Mouse (Mus musculus) stomach, embryonic 15.5 days (tissue): ENCODE measurements around the gene Zfp346. TPM values are rescaled to one million over a fixed set of nuclear protein-coding genes. Genes with fewer than 3 reads are reported as not detected.
"Not testable (repeated sequence)": the region's sequence is repeated elsewhere in the genome, so short reads cannot be mapped to it uniquely, and the experiment has no call there.

ENCODE experiments used
- ATAC-seq: fragments of 200-750 bp; cut with Nextera tagmentation; 2 replicates; pipeline ENCODE4 v1.8.0; 2017; ENCODE audit warnings: low read depth, moderate number of reproducible peaks, moderate TSS enrichment; ENCODE audit not compliant: insufficient read depth, low FRiP score
- H3K27ac ChIP-seq: fragments of 300-500 bp; sonication (generic); 2 replicates; pipeline ENCODE4 v1.5.1; 2015; ENCODE audit warnings: mild to moderate bottlenecking, inconsistent platforms
- H3K27me3 ChIP-seq: fragments of 300-500 bp; sonication (generic); replicated peaks from 2 replicates; pipeline ENCODE4 v1.6.1; 2015; ENCODE audit warnings: inconsistent platforms
- H3K36me3 ChIP-seq: fragments of 300-500 bp; sonication (generic); 2 replicates; pipeline ENCODE4 v1.6.1; 2015; ENCODE audit warnings: inconsistent platforms
- H3K4me1 ChIP-seq: fragments of 300-500 bp; sonication (generic); 2 replicates; pipeline ENCODE4 v1.6.1; 2015; ENCODE audit warnings: inconsistent platforms
- H3K4me2 ChIP-seq: fragments of 300-500 bp; sonication (generic); 2 replicates; pipeline ENCODE4 v1.6.1; 2015; ENCODE audit warnings: mild to moderate bottlenecking, inconsistent platforms
- H3K4me3 ChIP-seq: fragments of 300-500 bp; sonication (generic); replicated peaks from 2 replicates; pipeline ENCODE4 v1.5.1; 2015; ENCODE audit warnings: inconsistent platforms
- H3K9ac ChIP-seq: fragments of 300-500 bp; sonication (generic); 2 replicates; pipeline ENCODE4 v1.6.1; 2015; ENCODE audit warnings: inconsistent platforms
- H3K9me3 ChIP-seq: fragments of 300-500 bp; sonication (generic); 2 replicates; pipeline ENCODE4 v1.6.1; 2016; ENCODE audit warnings: inconsistent platforms
- WGBS: fragments of 180-500 bp; shearing (Covaris S2); methylation state at CpG from one replicate; pipeline ENCODE4 v1.1.7; 2015; 5-methylcytosine and 5-hydroxymethylcytosine counted together
- polyA plus RNA-seq: library from polyadenylated mRNA; unstranded; fragments of >200 nt; fragmentation: Nextera tagmentation; extraction: Ambion mirVana; gene quantifications from 2 replicates; pipeline ENCODE4 v1.2.1, GENCODE M21; 2015

The Zfp346 gene
- 13.8 and 17.6 TPM in 2 replicates for polyA plus RNA-seq

GRCm38 (mm10) chr13:55105045-55105952 lies at the start of gene Zfp346:
Gene Zfp346, plus strand, starts transcription at chr13:55105311.
- Histone ChIP-seq H3K36me3 (0 out of 2 replicates have a peak, but pooled peaks cover 2% of the 10 kb centered on the region), H3K4me2 (peak within 1 kb of the TSS; percentile 68), H3K9ac (peak within 1 kb of the TSS; percentile 73), H3K27ac (peak within 1 kb of the TSS; percentile 85), H3K9me3 (no peaks in the 10 kb centered on the region), H3K4me1 (peaks cover 6% of the 10 kb centered on the region), H3K4me3 (peak within 1 kb of the TSS; percentile 84), H3K27me3 (no peaks in the 10 kb centered on the region)
- WGBS = under 1% methylated on average over 66 of the region's 66 CpGs
- ATAC-seq = peak; percentile 94

GRCm38 (mm10) chr13:55058042-55058441 lies 47.1 kb upstream of the Zfp346 start:
- no peaks in the 10 kb centered on the region for H3K9me3 ChIP-seq
- ATAC-seq = no peak
- H3K4me1 ChIP-seq = no peaks in the 10 kb centered on the region
- 92% methylated on average over 2 of the region's 2 CpGs for WGBS
- H3K4me3 ChIP-seq = no peak overlapping the region
- H3K27ac ChIP-seq = no peak overlapping the region
- H3K4me2 ChIP-seq = no peak overlapping the region
- H3K9ac ChIP-seq = no peak overlapping the region
- no peaks in the 10 kb centered on the region for H3K27me3 ChIP-seq
- peaks cover 3% of the 10 kb centered on the region; the same call in 1 of the 2 replicates for H3K36me3 ChIP-seq

DNA sequence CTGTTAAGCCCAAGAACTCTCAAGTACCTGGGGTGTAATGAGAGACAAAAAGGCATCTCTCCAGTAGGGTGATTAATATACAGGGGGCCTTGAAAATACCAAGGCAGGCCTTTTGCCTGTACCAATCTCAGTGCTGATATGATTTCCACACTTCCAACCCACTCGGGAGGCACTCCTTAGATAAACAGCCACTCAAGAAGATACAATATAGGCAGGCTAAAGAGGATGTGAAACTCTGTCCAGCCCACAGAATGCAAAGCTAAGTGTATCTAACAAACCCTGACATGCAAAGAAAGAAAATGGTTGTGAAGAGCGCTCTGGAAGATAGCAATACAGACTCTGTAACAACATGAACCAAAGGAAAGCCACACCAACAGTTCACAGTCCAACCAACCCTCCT lies 41.8 kb upstream of the Zfp346 start:
- no peaks in the 10 kb centered on the region for H3K27me3 ChIP-seq
- H3K4me3 ChIP-seq = no peak overlapping the region
- no peak overlapping the region for H3K9ac ChIP-seq
- no peak overlapping the region for H3K27ac ChIP-seq
- H3K9me3 ChIP-seq = no peaks in the 10 kb centered on the region
- 76% methylated on average over 2 of the region's 2 CpGs for WGBS
- H3K4me1 ChIP-seq = no peaks in the 10 kb centered on the region
- 0 out of 2 replicates have a peak, but pooled peaks cover 2% of the 10 kb centered on the region for H3K36me3 ChIP-seq
- H3K4me2 ChIP-seq = no peak overlapping the region
- no peak for ATAC-seq

GRCm38 (mm10) chr13:55069719-55070118 lies 35.4 kb upstream of the Zfp346 start:
- Histone ChIP-seq H3K4me1 (no peaks in the 10 kb centered on the region), H3K4me2 (no peak overlapping the region), H3K27me3 (no peaks in the 10 kb centered on the region), H3K27ac (no peak overlapping the region), H3K9me3 (no peaks in the 10 kb centered on the region), H3K4me3 (no peak overlapping the region), H3K36me3 (0 out of 2 replicates have a peak, but pooled peaks cover 2% of the 10 kb centered on the region), H3K9ac (no peak overlapping the region)
- ATAC-seq = no peak
- 50% methylated on average over 7 of the region's 7 CpGs for WGBS

- Histone ChIP-seq H3K36me3 (peaks cover 7% of the 10 kb centered on the region), H3K9ac (no peak overlapping the region), H3K9me3 (no peaks in the 10 kb centered on the region), H3K4me1 (no peaks in the 10 kb centered on the region), H3K27ac (no peak overlapping the region), H3K4me3 (no peak overlapping the region), H3K4me2 (no peak overlapping the region), H3K27me3 (no peaks in the 10 kb centered on the region)
- no peak for ATAC-seq
- WGBS = 5% methylated on average over 3 of the region's 3 CpGs
Observed at GRCm38 (mm10) chr13:55071322-55071721, 33.8 kb upstream of the Zfp346 start.

GRCm38 (mm10) chr13:55075597-55075996 lies 29.5 kb upstream of the Zfp346 start:
- Histone ChIP-seq H3K4me3 (no peak overlapping the region), H3K9ac (no peak overlapping the region), H3K4me1 (no peaks in the 10 kb centered on the region), H3K36me3 (peaks cover 7% of the 10 kb centered on the region), H3K4me2 (no peak overlapping the region), H3K27ac (no peak overlapping the region), H3K27me3 (no peaks in the 10 kb centered on the region), H3K9me3 (no peaks in the 10 kb centered on the region)
- 64% methylated on average over 5 of the region's 5 CpGs for WGBS
- ATAC-seq = no peak

GRCm38 (mm10) chr13:55092588-55092987 lies 12.5 kb upstream of the Zfp346 start:
- H3K9me3 ChIP-seq = no peaks in the 10 kb centered on the region
- H3K36me3 ChIP-seq = peaks cover 5% of the 10 kb centered on the region; the same call in 1 of the 2 replicates
- no peak overlapping the region for H3K27ac ChIP-seq
- no peaks in the 10 kb centered on the region for H3K27me3 ChIP-seq
- H3K9ac ChIP-seq = no peak overlapping the region
- no peaks in the 10 kb centered on the region for H3K4me1 ChIP-seq
- H3K4me2 ChIP-seq = no peak overlapping the region
- H3K4me3 ChIP-seq = no peak overlapping the region
- no peak for ATAC-seq
- 69% methylated on average over 4 of the region's 4 CpGs for WGBS

DNA sequence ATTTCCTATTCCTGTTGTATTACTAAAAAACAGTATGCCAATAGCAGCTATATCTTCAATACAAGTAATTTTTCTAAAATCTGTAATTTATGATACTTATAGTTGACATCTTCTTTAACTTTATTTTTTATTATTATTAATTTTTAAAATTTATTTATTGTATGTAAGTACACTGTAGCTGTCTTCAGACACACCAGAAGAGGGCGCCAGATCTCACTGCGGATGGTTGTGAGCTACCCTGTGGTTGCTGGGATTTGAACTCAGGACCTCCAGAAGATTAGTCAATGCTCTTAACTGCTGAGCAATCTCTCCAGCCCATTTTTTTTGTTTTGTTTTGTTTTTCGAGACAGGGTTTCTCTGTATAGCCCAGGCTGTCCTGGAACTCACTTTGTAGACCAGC lies 7.3 kb upstream of the Zfp346 start:
- not testable (repeated sequence) for H3K27me3 ChIP-seq, H3K4me1 ChIP-seq, H3K27ac ChIP-seq, H3K9ac ChIP-seq, H3K36me3 ChIP-seq, H3K4me2 ChIP-seq, ATAC-seq, H3K4me3 ChIP-seq, H3K9me3 ChIP-seq
- WGBS = 86% methylated on average over 3 of the region's 3 CpGs

GRCm38 (mm10) chr13:55099066-55099725 lies 5.9 kb upstream of the Zfp346 start:
- ATAC-seq = no peak
- H3K4me1 ChIP-seq = no peaks in the 10 kb centered on the region; the same call in 1 of the 2 replicates
- 26% methylated on average over 20 of the region's 20 CpGs for WGBS
- peak overlapping the region; percentile 70 for H3K4me2 ChIP-seq
- peak overlapping the region; percentile 90 for H3K4me3 ChIP-seq
- H3K36me3 ChIP-seq = no peaks in the 10 kb centered on the region
- H3K27me3 ChIP-seq = no peaks in the 10 kb centered on the region
- peak overlapping the region; percentile 93 for H3K27ac ChIP-seq
- no peaks in the 10 kb centered on the region for H3K9me3 ChIP-seq
- H3K9ac ChIP-seq = peak overlapping the region; percentile 89

- H3K36me3 ChIP-seq = no peaks in the 10 kb centered on the region
- under 1% methylated on average over 70 of the region's 81 CpGs for WGBS
- peak; percentile 90 for ATAC-seq
Observed at GRCm38 (mm10) chr13:55099726-55100478, 5.2 kb upstream of the Zfp346 start, which contains the start of gene Uimc1. Gene Uimc1, minus strand, starts transcription at chr13:55100300.

DNA sequence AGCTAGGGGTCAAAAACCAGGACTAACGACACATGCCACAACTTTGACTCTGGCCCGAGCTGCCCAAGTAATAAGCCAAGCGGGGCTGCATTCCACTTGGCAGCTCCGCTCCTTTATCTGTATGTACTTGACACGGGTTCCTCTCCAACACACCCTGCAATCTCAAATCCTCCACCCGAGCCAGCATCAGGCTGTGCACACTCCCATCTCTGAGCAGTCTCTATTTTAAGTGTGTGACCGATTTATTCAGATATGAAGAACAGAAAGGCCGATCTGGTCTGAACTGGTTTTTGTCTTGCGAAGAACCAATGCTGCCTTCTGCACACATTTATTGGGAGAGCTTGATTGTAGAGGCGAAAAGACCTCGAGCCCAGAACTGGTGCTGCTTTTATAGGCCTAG lies 3.5 kb upstream of the Zfp346 start:
- no peak overlapping the region for H3K4me2 ChIP-seq
- H3K4me3 ChIP-seq = no peak overlapping the region
- H3K4me1 ChIP-seq = peaks cover 6% of the 10 kb centered on the region
- no peak overlapping the region for H3K27ac ChIP-seq
- no peaks in the 10 kb centered on the region for H3K27me3 ChIP-seq
- WGBS = 92% methylated on average over 11 of the region's 11 CpGs
- H3K36me3 ChIP-seq = no peaks in the 10 kb centered on the region
- no peak for ATAC-seq
- no peaks in the 10 kb centered on the region for H3K9me3 ChIP-seq
- no peak overlapping the region for H3K9ac ChIP-seq

More at GRCm38 (mm10) chr13:55099726-55100478, 5.2 kb upstream of the Zfp346 start, which contains the start of gene Uimc1:
- Histone ChIP-seq H3K9ac (peak within 1 kb of the TSS; percentile 89), H3K27me3 (no peaks in the 10 kb centered on the region), H3K4me3 (peak within 1 kb of the TSS; percentile 90), H3K27ac (peak within 1 kb of the TSS; percentile 93), H3K4me1 (no peaks in the 10 kb centered on the region; the same call in 1 of the 2 replicates), H3K4me2 (peak within 1 kb of the TSS; percentile 70), H3K9me3 (no peaks in the 10 kb centered on the region)
